Mouse (Mus musculus): ENCODE measurements at regions not wholly inside any gene's neighbourhood (a gene's known extent, or its start where the extent isn't known, plus 50 kb on each side); places are given as distances from the start of the nearest gene placed in this dataset.
"Not testable (repeated sequence)": the region's sequence is repeated elsewhere in the genome, so short reads cannot be mapped to it uniquely, and the experiment has no call there.

DNA sequence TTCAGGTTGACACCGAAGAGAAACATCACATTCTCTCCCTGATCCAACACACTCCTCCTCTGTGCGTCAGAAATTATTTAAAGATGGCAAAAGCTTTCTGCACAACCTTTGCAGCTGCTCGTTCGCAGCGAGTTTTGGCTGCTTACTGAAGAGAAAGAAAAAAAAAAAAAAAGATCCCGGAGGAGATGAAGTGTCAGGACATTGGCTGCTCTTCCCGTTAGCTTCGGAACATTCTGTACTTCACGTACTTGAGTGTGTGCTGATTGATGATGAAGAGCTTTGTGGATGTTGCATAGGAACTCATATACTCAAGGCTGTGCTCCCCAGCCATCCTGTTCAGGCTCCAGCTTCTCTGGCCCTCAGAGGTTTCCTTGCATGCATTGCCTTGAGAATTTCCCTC lies 162.5 kb upstream of the Peli2 start:
- H3K9ac ChIP-seq (ENCODE audit: insufficient read depth, low read depth, low read length, poor library complexity, severe bottlenecking) = no peak overlapping the region
- H3K9me3 ChIP-seq (ENCODE audit: control insufficient read depth, insufficient read depth, low read depth, low read length) = no peaks in the 10 kb centered on the region
- DNase-seq (ENCODE audit: low read depth, low spot score) = no peak
- in situ Hi-C loops (cut with MboI; ENCODE audit: low sequenced_read_pairs in 2 of 2, unreplicated experiment in 2 of 2) = no loop called here
- TF ChIP-seq MAFK (IDR thresholded peaks at IDR 0.05; ENCODE audit: insufficient read depth, low read depth, low read length) (no peak), CHD2 (IDR thresholded peaks at IDR 0.05; ENCODE audit: low read depth, low read length) (no peak), ZNF384 (IDR thresholded peaks at IDR 0.05; ENCODE audit: low read depth, low read length) (no peak), HCFC1 (IDR thresholded peaks at IDR 0.05; ENCODE audit: borderline replicate concordance, insufficient read depth, low read length) (no peak), ZC3H11A (IDR thresholded peaks at IDR 0.05; ENCODE audit: borderline replicate concordance, low read depth, low read length) (no peak)
- H3K4me3 ChIP-seq (ENCODE audit: insufficient read depth in 1 of 2, low read depth in 1 of 2, low read length in 2 of 2, poor library complexity in 1 of 2, severe bottlenecking in 1 of 2) = no peak overlapping the region
- no peak overlapping the region for H3K27ac ChIP-seq (ENCODE audit: insufficient read depth, low read depth, low read length, poor library complexity, severe bottlenecking)
- no peaks in the 10 kb centered on the region for H3K4me1 ChIP-seq (ENCODE audit: control insufficient read depth in 2 of 2, insufficient read depth in 2 of 2, low read length in 2 of 2, poor library complexity in 1 of 2)
- no peaks in the 10 kb centered on the region for H3K36me3 ChIP-seq (ENCODE audit: control insufficient read depth, insufficient read depth, low read length, poor library complexity, severe bottlenecking)

DNA sequence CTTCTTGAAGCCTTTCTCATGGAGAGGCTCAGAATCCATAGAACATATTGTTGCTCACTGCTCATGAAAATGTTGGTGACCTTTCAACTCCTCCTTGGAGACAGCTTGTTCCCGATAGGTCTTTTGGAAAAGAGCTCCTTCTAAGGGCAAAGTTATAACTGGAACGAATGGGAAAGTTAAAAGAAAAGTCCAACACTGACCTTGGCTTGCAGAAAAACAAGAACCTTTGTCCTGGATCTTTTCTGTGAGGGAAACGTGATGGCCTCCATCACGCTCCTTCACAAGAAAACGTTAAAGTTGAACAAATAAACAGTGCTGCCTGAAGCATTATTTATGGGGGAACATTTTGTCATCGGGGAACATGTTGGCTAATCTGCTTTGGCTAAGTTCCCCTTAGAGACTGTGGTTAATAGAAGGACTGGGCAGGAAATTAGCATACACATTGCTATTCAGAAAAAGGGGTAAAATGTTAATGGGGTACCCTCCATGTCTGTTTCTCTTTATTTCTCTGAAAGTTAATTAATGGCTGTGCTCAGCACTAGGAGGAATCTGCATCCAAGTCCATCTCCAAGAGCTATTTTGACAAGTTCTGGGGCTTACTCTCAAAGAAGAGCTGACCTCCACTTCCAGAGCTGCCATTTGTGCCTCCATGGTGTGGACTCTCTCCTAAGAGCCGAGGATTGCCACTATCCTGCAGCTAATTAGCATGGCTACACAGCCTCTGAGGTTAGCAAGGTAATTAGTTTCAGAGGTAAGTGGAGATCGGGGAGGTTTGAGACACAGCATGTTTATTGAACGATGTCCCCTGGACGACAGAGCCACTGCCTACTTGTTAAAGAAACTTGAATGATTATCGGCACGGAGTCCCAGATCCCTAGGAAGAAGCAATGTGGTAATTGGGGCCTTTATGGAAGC lies 161.0 kb upstream of the Peli2 start:
- Histone ChIP-seq H3K36me3 (ENCODE audit: control insufficient read depth, insufficient read depth, low read length, poor library complexity, severe bottlenecking) (no peaks in the 10 kb centered on the region), H3K4me1 (ENCODE audit: control insufficient read depth in 2 of 2, insufficient read depth in 2 of 2, low read length in 2 of 2, poor library complexity in 1 of 2) (no peaks in the 10 kb centered on the region), H3K27ac (ENCODE audit: insufficient read depth, low read depth, low read length, poor library complexity, severe bottlenecking) (no peak overlapping the region), H3K9ac (ENCODE audit: insufficient read depth, low read depth, low read length, poor library complexity, severe bottlenecking) (no peak overlapping the region), H3K9me3 (ENCODE audit: control insufficient read depth, insufficient read depth, low read depth, low read length) (no peaks in the 10 kb centered on the region), H3K4me3 (ENCODE audit: insufficient read depth in 1 of 2, low read depth in 1 of 2, low read length in 2 of 2, poor library complexity in 1 of 2, severe bottlenecking in 1 of 2) (no peak overlapping the region)
- DNase-seq (ENCODE audit: low read depth, low spot score) = no peak
- in situ Hi-C loops (cut with MboI; ENCODE audit: low sequenced_read_pairs in 2 of 2, unreplicated experiment in 2 of 2) = no loop called here
- TF ChIP-seq MAFK (IDR thresholded peaks at IDR 0.05; ENCODE audit: insufficient read depth, low read depth, low read length) (no peak), ZC3H11A (IDR thresholded peaks at IDR 0.05; ENCODE audit: borderline replicate concordance, low read depth, low read length) (no peak), CHD2 (IDR thresholded peaks at IDR 0.05; ENCODE audit: low read depth, low read length) (no peak), ZNF384 (IDR thresholded peaks at IDR 0.05; ENCODE audit: low read depth, low read length) (no peak), HCFC1 (IDR thresholded peaks at IDR 0.05; ENCODE audit: borderline replicate concordance, insufficient read depth, low read length) (no peak)

DNA sequence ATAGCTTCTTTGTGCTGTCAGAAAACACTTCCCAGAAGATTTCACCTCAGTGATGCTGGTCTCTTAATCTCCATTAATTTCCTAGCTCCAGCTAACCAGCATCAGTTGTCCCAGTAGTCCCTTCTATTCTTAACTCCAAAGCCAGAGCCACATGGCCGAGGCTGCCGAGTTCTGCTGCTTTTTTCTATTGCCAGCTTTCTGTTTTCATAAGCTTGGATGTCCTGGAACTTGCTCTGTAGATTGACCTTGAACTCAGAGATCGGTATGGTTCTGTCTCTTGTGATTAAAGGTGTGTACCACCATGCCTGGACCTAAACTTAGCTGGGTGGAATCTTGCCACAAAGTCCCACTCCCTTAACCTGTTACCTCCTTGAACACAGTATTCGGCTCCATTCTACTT lies 155.8 kb upstream of the Peli2 start:
- H3K9ac ChIP-seq (ENCODE audit: insufficient read depth, low read depth, low read length, poor library complexity, severe bottlenecking); H3K4me1 ChIP-seq (ENCODE audit: control insufficient read depth in 2 of 2, insufficient read depth in 2 of 2, low read length in 2 of 2, poor library complexity in 1 of 2); H3K4me3 ChIP-seq (ENCODE audit: insufficient read depth in 1 of 2, low read depth in 1 of 2, low read length in 2 of 2, poor library complexity in 1 of 2, severe bottlenecking in 1 of 2); DNase-seq (ENCODE audit: low read depth, low spot score); H3K27ac ChIP-seq (ENCODE audit: insufficient read depth, low read depth, low read length, poor library complexity, severe bottlenecking); in situ Hi-C loops (cut with MboI; ENCODE audit: low sequenced_read_pairs in 2 of 2, unreplicated experiment in 2 of 2); H3K9me3 ChIP-seq (ENCODE audit: control insufficient read depth, insufficient read depth, low read depth, low read length); H3K36me3 ChIP-seq (ENCODE audit: control insufficient read depth, insufficient read depth, low read length, poor library complexity, severe bottlenecking): not testable (repeated sequence)

DNA sequence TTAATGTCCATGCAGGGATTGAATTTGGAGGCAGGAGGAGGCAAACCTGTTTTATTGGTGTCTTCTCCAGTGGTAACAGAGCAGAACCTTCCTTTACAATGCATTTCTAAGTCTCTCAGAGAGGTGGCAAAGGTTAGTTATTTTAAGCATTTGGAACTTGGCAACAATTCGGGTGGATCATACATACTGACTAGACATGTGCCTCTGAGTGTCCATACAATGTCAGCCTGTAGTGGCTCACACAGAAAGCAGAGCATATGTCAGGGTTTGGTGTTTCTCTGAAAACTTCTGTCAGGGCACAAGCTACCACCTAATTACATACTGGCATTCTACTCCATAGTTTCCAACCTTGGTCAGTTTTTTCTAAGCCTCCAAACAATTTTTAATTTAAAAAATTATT lies 150.8 kb upstream of the Peli2 start:
- no peak for DNase-seq (ENCODE audit: low read depth, low spot score)
- Histone ChIP-seq H3K4me3 (ENCODE audit: insufficient read depth in 1 of 2, low read depth in 1 of 2, low read length in 2 of 2, poor library complexity in 1 of 2, severe bottlenecking in 1 of 2) (no peak overlapping the region), H3K9ac (ENCODE audit: insufficient read depth, low read depth, low read length, poor library complexity, severe bottlenecking) (no peak overlapping the region), H3K9me3 (ENCODE audit: control insufficient read depth, insufficient read depth, low read depth, low read length) (no peaks in the 10 kb centered on the region), H3K4me1 (ENCODE audit: control insufficient read depth in 2 of 2, insufficient read depth in 2 of 2, low read length in 2 of 2, poor library complexity in 1 of 2) (no peaks in the 10 kb centered on the region), H3K27ac (ENCODE audit: insufficient read depth, low read depth, low read length, poor library complexity, severe bottlenecking) (no peak overlapping the region), H3K36me3 (ENCODE audit: control insufficient read depth, insufficient read depth, low read length, poor library complexity, severe bottlenecking) (no peaks in the 10 kb centered on the region)
- TF ChIP-seq MAFK (IDR thresholded peaks at IDR 0.05; ENCODE audit: insufficient read depth, low read depth, low read length) = no peak
- TF ChIP-seq ZC3H11A (IDR thresholded peaks at IDR 0.05; ENCODE audit: borderline replicate concordance, low read depth, low read length) = no peak
- no peak for TF ChIP-seq CHD2 (IDR thresholded peaks at IDR 0.05; ENCODE audit: low read depth, low read length)
- TF ChIP-seq HCFC1 (IDR thresholded peaks at IDR 0.05; ENCODE audit: borderline replicate concordance, insufficient read depth, low read length) = no peak
- no peak for TF ChIP-seq ZNF384 (IDR thresholded peaks at IDR 0.05; ENCODE audit: low read depth, low read length)
- in situ Hi-C loops (cut with MboI; ENCODE audit: low sequenced_read_pairs in 2 of 2, unreplicated experiment in 2 of 2) = no loop called here

DNA sequence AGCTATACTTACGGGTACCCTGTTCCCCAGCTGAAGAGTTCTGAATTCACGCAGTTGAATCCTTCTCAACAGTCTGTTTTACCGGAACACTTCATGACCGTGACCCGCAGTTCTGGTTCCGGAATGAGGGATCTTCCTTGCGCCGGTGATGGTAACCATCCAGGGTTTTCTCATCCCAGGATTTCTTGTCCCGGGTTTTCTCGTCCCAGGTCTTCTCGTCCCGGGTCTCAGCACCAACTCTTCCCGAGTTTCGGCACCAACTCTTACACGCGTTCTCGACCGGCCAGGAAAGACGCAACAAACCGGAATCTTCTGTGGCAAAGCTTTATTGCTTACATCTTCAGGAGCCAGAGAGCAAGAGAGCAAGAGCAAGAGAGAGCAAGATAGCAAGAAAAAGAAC lies 147.5 kb upstream of the Peli2 start:
- in situ Hi-C loops (cut with MboI; ENCODE audit: low sequenced_read_pairs in 2 of 2, unreplicated experiment in 2 of 2) = not testable (repeated sequence)

More for the DNA sequence above, 147.5 kb upstream of the Peli2 start:
- not testable (repeated sequence) for DNase-seq (ENCODE audit: low read depth, low spot score); H3K4me3 ChIP-seq (ENCODE audit: insufficient read depth in 1 of 2, low read depth in 1 of 2, low read length in 2 of 2, poor library complexity in 1 of 2, severe bottlenecking in 1 of 2); H3K9ac ChIP-seq (ENCODE audit: insufficient read depth, low read depth, low read length, poor library complexity, severe bottlenecking); H3K9me3 ChIP-seq (ENCODE audit: control insufficient read depth, insufficient read depth, low read depth, low read length); H3K27ac ChIP-seq (ENCODE audit: insufficient read depth, low read depth, low read length, poor library complexity, severe bottlenecking); H3K36me3 ChIP-seq (ENCODE audit: control insufficient read depth, insufficient read depth, low read length, poor library complexity, severe bottlenecking); H3K4me1 ChIP-seq (ENCODE audit: control insufficient read depth in 2 of 2, insufficient read depth in 2 of 2, low read length in 2 of 2, poor library complexity in 1 of 2)

Data from ES-E14 (cell line).